Mouse (Mus musculus): Measurements from ENCODE around the gene Atp6v1g1.

Gene Atp6v1g1

GRCm38 (mm10) chr4:63580078-63580477, 35.5 kb downstream of the Atp6v1g1 start:
- DNase-seq (ENCODE audit: low read depth) = no peak

- DNase-seq (ENCODE audit: low read depth) = no peak
These were observed 38.0 kb downstream of the Atp6v1g1 start for GRCm38 (mm10) chr4:63582580-63582979.

- DNase-seq (ENCODE audit: low read depth) = no peak
These were observed 40.6 kb downstream of the Atp6v1g1 start for GRCm38 (mm10) chr4:63585216-63585615.

- DNase-seq (ENCODE audit: low read depth) = no peak
These were observed 41.7 kb downstream of the Atp6v1g1 start for GRCm38 (mm10) chr4:63586240-63586639.

- peak; percentile 18 for DNase-seq (ENCODE audit: low read depth)
These were observed 45.4 kb downstream of the Atp6v1g1 start for GRCm38 (mm10) chr4:63589987-63590386.

- DNase-seq (ENCODE audit: low read depth) = no peak
These were observed 46.0 kb downstream of the Atp6v1g1 start for GRCm38 (mm10) chr4:63590538-63590937.

- no peak for DNase-seq (ENCODE audit: low read depth)
These were observed 50.0 kb downstream of the Atp6v1g1 start for GRCm38 (mm10) chr4:63594459-63595110.

GRCm38 (mm10) chr4:63595259-63595658, 50.7 kb downstream of the Atp6v1g1 start:
- DNase-seq (ENCODE audit: low read depth) = no peak

- DNase-seq (ENCODE audit: low read depth) = no peak
These were observed 51.4 kb downstream of the Atp6v1g1 start for GRCm38 (mm10) chr4:63596010-63596409.

Measured in c-Kit-positive CD71-negative TER-119-negative erythroid progenitor cells, embryonic 14.5 days (primary cell).